Mouse (Mus musculus) megakaryocyte, embryonic 14.5 days (primary cell): Measurements from ENCODE around the gene Serpine2. TPM values are rescaled to one million over a fixed set of nuclear protein-coding genes. Genes with fewer than 3 reads are reported as not detected.

Source experiments
- H3K27me3 ChIP-seq: replicated peaks from 2 replicates; pipeline ENCODE3; 2012; ENCODE audit warnings: inconsistent platforms
- H3K36me3 ChIP-seq: replicated peaks from 2 replicates; pipeline ENCODE3; 2012; ENCODE audit warnings: low read length, inconsistent platforms, mixed read lengths
- H3K4me1 ChIP-seq: 2 replicates; pipeline ENCODE4 v1.6.1; 2012; ENCODE audit warnings: inconsistent platforms
- H3K4me3 ChIP-seq: replicated peaks from 2 replicates; pipeline ENCODE3; 2012; ENCODE audit warnings: moderate library complexity, mild to moderate bottlenecking, inconsistent platforms
- H3K9me3 ChIP-seq: 2 replicates; pipeline ENCODE4 v1.6.1; 2012; ENCODE audit warnings: inconsistent platforms
- FLI1 ChIP-seq: IDR thresholded peaks from 2 replicates; pipeline ENCODE4 v1.6.1; 2012; ENCODE audit warnings: low read length, inconsistent platforms, mixed read lengths
- GATA1 ChIP-seq: IDR thresholded peaks from 3 replicates; pipeline ENCODE4 v1.6.1; 2012; ENCODE audit warnings: mixed read lengths, low read length, inconsistent platforms, borderline replicate concordance
- polyA plus RNA-seq: library from polyadenylated mRNA; stranded (reverse); fragments of >175 nt; gene quantifications from 2 replicates; pipeline ENCODE4 v1.2.3, GENCODE M21; 2012; ENCODE audit warnings: low replicate concordance; ENCODE audit not compliant: insufficient read depth

Serpine2 gene
- polyA plus RNA-seq, 1 experiment: 38.8 TPM

DNA sequence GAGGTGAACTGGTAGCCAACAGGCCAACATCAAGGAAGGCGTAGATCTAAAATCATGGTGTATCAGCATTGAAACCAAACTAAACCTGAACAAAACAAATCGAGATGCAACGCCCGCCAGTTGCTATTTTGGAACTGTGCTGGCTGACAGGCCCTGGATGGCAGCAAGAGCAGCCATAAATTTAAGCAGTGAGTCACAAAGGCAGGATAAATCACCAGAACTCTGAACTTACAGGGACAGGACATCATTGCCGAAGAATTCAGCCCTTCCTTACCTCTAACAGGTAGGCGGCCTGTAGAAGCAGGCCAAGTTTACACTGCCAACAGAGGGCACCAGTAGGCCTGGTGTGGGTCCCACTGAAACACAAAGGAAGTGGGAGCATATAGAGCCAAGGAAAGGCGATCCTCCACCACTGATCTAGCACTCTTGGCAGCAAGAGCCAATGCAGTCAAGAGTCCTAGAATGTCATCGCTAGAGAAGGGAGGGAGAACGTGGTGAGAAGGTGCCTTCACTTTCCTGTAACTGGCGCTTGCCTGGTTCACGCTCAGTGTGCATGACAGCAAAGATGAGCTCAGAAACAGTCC lies 41.6 kb downstream of the Serpine2 start:
- H3K4me3 ChIP-seq: peak overlapping the region; percentile 29
- no peaks in the 10 kb centered on the region for H3K27me3 ChIP-seq
- no peak for TF ChIP-seq GATA1
- TF ChIP-seq FLI1: no peak
- H3K9me3 ChIP-seq: no peaks in the 10 kb centered on the region
- H3K4me1 ChIP-seq: peaks cover 59% of the 10 kb centered on the region
- H3K36me3 ChIP-seq: peaks cover 88% of the 10 kb centered on the region

DNA sequence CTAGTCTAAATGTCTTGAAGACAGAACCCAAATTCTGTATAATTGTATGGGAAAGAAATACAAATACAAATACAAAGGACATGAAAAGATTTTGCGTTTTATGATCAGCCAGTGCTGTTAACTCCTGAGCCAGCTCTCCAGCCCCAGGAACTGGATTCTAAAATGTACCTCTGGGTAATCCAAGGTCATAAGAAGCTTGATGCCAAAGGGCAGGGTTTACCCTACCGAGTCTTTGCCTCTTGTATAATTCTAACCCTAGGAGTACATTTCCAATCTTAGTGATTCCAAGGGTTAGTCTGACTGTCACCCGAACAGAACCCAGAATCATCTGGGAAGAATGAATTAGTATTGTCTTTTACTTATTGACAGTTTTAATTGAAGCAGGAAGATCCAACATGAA lies 45.5 kb downstream of the Serpine2 start:
- Histone ChIP-seq H3K36me3 (peaks cover 90% of the 10 kb centered on the region), H3K27me3 (no peaks in the 10 kb centered on the region), H3K4me3 (no peak overlapping the region), H3K9me3 (no peaks in the 10 kb centered on the region), H3K4me1 (peaks cover 22% of the 10 kb centered on the region)
- TF ChIP-seq FLI1 (no peak), GATA1 (no peak)

DNA sequence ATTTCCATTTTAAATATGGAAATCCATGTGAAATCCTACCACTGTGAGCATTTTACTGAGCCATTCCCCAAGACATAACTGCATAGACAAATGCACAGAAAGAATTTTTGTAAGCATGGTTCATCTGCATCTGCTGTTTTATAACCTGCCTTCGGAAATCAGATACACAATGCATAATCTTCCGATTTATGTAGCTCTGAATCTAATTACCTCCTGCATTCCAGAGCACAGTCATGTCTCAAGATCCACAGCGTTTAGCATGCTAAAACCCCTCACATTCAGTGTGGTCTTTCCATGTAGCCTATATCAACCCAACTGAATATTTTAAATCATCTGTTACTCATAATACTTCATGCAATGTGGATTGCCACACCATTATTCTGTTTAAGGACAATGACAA lies 51.5 kb downstream of the Serpine2 start:
- H3K27me3 ChIP-seq: no peaks in the 10 kb centered on the region

DNA sequence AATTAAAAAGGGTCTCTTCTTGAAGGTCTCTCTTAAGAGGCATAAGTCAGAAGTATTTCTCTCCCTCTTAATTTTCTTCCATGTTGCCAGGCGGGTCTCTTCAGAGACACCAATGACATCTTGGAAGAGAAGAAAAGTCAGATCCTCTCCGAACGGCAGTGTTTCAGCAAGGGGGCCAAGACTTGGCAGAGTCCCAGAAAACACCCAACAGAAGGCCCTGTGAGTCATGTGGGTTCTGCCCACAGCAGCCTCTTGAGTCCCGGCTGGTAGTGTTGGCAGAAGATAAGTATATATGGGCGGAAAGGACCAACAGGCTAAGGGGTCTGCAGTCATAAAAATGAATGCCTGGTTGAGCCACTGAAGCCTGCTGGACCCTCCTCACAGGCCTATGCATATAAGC lies 54.1 kb downstream of the Serpine2 start:
- Histone ChIP-seq H3K36me3 (peaks cover 74% of the 10 kb centered on the region), H3K27me3 (no peaks in the 10 kb centered on the region), H3K9me3 (no peaks in the 10 kb centered on the region), H3K4me3 (peak overlapping the region; percentile 2), H3K4me1 (peaks cover 84% of the 10 kb centered on the region)
- TF ChIP-seq FLI1 (no peak), GATA1 (no peak; the same call in 2 of the 3 replicates)

More for the DNA sequence above, 51.5 kb downstream of the Serpine2 start:
- TF ChIP-seq FLI1: no peak
- TF ChIP-seq GATA1: no peak
- Histone ChIP-seq H3K4me1 (peaks cover 58% of the 10 kb centered on the region), H3K9me3 (no peaks in the 10 kb centered on the region), H3K4me3 (no peak overlapping the region), H3K36me3 (peaks cover 79% of the 10 kb centered on the region)

DNA sequence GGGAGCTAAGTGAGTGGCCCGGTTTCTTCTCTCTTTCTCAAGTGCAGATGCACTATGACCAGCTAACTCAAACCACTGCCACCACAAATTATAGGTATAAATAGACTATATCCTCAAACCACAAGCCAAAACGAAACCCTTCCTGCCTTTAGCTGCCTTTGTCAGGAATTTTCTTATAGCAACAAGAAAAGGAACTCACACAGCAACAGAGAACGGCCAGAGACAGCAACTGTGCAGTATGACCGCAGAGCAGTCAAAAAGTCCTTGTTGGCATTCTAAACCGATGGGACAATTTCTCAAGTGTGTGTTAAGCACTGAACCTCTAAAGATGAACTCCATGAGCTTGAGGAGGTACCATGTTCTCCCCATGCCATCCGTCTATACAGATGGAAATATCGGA lies 57.4 kb downstream of the Serpine2 start:
- peaks cover 6% of the 10 kb centered on the region; the same call in 1 of the 2 replicates for H3K9me3 ChIP-seq
- H3K4me3 ChIP-seq: peak overlapping the region; percentile 7
- no peaks in the 10 kb centered on the region for H3K27me3 ChIP-seq
- no peak for TF ChIP-seq FLI1
- no peak for TF ChIP-seq GATA1
- peaks cover 85% of the 10 kb centered on the region for H3K4me1 ChIP-seq
- H3K36me3 ChIP-seq: peaks cover 76% of the 10 kb centered on the region

DNA sequence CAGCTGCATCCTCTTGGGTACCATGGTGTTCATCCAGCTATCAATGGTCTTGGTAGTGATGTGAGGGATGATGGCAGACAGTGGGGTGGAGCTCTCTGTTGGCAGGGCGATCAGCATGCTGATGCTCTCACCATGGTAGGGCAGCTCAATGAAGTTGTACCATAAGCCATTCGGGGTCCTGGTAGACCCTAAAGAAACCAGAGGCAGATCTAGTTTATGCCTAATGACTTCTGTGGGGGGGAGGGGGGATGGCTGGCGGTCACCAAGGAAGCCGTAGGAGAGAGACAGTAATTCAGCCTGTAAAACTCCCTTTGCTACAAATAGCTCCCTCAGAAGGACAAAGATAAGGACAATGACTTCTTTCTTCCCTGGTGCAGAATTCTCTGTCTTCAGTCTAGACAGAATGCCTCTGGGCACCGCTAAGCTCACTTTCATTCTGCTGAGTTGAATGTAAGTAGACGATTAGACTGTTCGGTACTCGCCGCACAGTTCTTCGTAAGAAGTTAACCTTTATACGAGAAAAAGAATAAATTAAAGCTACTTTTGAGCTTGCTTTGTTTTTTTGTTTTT lies 58.0 kb downstream of the Serpine2 start:
- peak overlapping the region; percentile 85 for H3K4me3 ChIP-seq
- peaks cover 6% of the 10 kb centered on the region; the same call in 1 of the 2 replicates for H3K9me3 ChIP-seq
- peaks cover 83% of the 10 kb centered on the region for H3K4me1 ChIP-seq
- H3K27me3 ChIP-seq: no peaks in the 10 kb centered on the region
- TF ChIP-seq GATA1 (0 out of 3 replicates have a peak, but pooled peaks have one; percentile 15), FLI1 (no peak)
- peaks cover 76% of the 10 kb centered on the region for H3K36me3 ChIP-seq

DNA sequence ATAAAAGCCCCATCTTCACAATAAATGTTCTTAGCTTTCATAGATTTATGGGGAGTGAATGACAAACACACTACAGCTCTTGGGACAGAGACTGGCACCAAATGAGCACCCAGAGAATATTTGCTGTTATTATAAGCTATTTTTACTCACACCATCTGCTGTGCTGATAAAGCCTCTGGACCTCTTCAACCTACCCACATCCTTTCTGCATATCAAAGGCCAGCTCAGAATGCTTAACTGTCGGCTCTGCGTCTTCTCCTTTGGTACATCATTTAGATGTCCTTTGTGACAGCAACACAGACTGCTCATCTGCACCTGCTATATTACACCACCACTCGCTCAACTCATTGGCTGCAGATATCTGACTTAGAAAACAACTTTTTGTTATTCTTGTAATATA lies 63.9 kb downstream of the Serpine2 start:
- TF ChIP-seq FLI1 (no peak), GATA1 (no peak)
- peak overlapping the region; percentile 28 for H3K4me3 ChIP-seq

DNA sequence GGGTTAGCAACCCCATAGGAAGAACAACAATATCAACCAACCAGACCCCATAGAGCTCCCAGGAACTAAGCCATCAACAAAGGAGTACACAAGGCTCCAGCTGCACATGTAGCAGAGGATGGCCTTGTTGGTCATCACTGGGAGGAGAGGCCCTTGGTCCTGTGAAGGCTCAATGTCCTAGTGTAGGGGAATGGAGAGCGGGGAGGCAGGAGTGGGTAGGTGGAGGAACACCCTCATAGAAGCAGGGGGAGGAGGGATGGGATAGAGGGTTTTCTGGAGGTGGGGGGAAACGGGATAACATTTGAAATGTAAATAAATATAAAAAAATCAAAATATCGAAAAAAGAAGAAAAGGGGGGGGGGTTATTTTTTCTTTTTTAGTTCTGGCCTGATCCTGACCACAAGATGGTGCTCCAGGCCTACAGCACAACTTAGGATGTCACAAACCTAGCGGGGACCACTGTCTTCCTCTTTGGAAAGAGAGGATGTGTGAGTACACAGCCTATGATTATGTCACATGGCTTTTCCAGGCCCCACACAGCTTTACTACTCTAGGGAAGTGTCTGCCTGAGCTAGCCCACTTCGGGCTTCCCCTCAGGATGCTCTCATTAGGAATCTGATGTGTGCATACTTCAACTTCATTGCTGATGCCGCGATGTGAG lies 74.6 kb downstream of the Serpine2 start:
- Histone ChIP-seq H3K9me3 (0 out of 2 replicates have a peak, but pooled peaks cover 3% of the 10 kb centered on the region), H3K4me1 (peaks cover 54% of the 10 kb centered on the region), H3K36me3 (peaks cover 28% of the 10 kb centered on the region), H3K4me3 (no peak overlapping the region), H3K27me3 (no peaks in the 10 kb centered on the region)
- TF ChIP-seq GATA1 (no peak), FLI1 (no peak)

More for the DNA sequence above, 63.9 kb downstream of the Serpine2 start:
- Histone ChIP-seq H3K4me1 (peaks cover 53% of the 10 kb centered on the region), H3K9me3 (peaks cover 6% of the 10 kb centered on the region; the same call in 1 of the 2 replicates), H3K36me3 (peaks cover 87% of the 10 kb centered on the region), H3K27me3 (no peaks in the 10 kb centered on the region)

DNA sequence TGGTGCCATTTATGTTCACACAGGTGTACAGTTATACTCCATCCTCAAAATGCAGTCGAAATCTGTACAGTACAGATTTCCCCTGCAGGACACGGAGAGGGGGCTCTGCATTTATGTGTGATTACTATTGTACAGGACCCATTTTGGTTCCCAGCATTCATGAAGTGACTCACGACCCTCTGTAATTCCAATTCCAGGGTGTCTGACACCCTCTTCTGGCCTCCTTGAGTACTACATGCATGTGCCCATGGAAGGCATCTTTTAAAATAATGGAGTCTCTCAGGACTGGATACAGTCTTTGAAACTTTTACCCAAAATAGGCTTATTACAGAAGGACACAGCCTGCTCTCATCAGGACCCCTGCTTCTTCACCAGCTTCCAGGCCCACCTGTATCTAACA lies 78.5 kb downstream of the Serpine2 start:
- peaks cover 45% of the 10 kb centered on the region for H3K4me1 ChIP-seq
- no peaks in the 10 kb centered on the region for H3K27me3 ChIP-seq
- 0 out of 2 replicates have a peak, but pooled peaks cover 3% of the 10 kb centered on the region for H3K9me3 ChIP-seq
- no peak overlapping the region for H3K4me3 ChIP-seq
- TF ChIP-seq GATA1: no peak
- TF ChIP-seq FLI1: no peak
- H3K36me3 ChIP-seq: peaks cover 68% of the 10 kb centered on the region

DNA sequence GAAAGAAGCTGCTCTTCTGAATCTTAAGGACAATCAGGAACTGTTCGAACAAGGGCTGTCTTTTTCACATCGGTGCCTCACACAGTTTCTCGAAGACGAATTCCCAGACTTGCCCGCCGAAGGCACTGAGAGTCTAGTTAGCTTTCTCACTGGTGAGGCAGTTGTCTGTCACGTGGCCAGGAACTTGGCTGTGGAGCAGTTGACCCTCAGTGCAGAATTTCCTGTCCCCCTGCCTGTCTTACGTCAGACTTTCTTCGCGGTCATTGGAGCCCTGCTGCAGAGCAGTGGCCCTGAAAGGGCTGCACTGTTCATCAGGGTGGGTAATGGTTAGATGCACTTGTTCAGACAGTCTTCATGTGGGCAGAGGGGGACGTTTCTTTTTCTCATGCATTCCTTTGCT lies 83.0 kb downstream of the Serpine2 start:
- Histone ChIP-seq H3K4me3 (no peak overlapping the region), H3K27me3 (no peaks in the 10 kb centered on the region), H3K36me3 (peaks cover 56% of the 10 kb centered on the region), H3K4me1 (peaks cover 33% of the 10 kb centered on the region), H3K9me3 (0 out of 2 replicates have a peak, but pooled peaks cover 3% of the 10 kb centered on the region)
- TF ChIP-seq GATA1: no peak
- no peak for TF ChIP-seq FLI1
